Mouse (Mus musculus) 3T3-L1 (cell line): ENCODE results near the gene Sinhcaf.

Experiments used
- DNase-seq: peaks from one replicate; pipeline ENCODE4 v3.0.0-alpha.2; 2015; ENCODE audit warnings: low read depth, low spot score

Gene Sinhcaf

DNA sequence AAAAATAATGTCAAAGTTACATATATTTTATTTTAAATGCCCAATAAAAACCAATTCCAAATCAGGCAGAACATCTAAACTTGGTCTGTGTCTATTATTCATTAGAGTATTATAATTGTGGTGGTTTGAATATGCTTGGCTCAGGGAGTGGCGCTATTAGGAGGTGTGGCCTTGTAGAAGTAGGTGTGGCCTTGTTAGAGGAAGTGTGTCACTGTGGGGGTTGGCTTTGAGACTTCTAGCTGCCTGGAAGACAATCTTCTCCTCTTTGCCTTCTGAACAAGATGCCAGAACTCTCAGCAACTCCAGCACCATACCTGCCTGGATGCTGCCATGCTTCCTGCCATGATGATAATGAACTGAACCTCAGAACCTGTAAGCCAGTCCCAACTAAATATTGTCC, 72.4 kb downstream of the Sinhcaf start:
- DNase-seq, result no peak
